Mouse (Mus musculus) kidney, adult 2 months (tissue): ENCODE results near the gene Olfr967. TPM values are rescaled to one million over a fixed set of nuclear protein-coding genes. Genes with fewer than 3 reads are reported as not detected.
"Not testable (repeated sequence)": the region's sequence is repeated elsewhere in the genome, so short reads cannot be mapped to it uniquely, and the experiment has no call there.

ENCODE experiments used
- DNase-seq: peaks from one replicate; pipeline ENCODE4 v3.0.0; 2021
- H3K27ac ChIP-seq: fragments of 200-500 bp; 2 replicates; pipeline ENCODE4 v1.5.1; 2012; ENCODE audit warnings: low read depth, low read length, control low read depth, inconsistent platforms; ENCODE audit not compliant: insufficient read depth
- H3K27me3 ChIP-seq: fragments of 200-500 bp; replicated peaks from 2 replicates; pipeline ENCODE4 v1.6.1; 2012; ENCODE audit warnings: mild to moderate bottlenecking, moderate library complexity, low read length, inconsistent platforms; ENCODE audit not compliant: control insufficient read depth, insufficient read depth
- H3K36me3 ChIP-seq: fragments of 200-500 bp; 2 replicates; pipeline ENCODE4 v1.6.1; 2012; ENCODE audit warnings: mild to moderate bottlenecking, moderate library complexity, low read length, inconsistent platforms; ENCODE audit not compliant: control insufficient read depth, insufficient read depth
- H3K4me1 ChIP-seq: fragments of 200-500 bp; 2 replicates; pipeline ENCODE4 v1.6.1; 2011; ENCODE audit warnings: low read length; ENCODE audit not compliant: control insufficient read depth, insufficient read depth
- H3K4me3 ChIP-seq: fragments of 200-500 bp; 2 replicates; pipeline ENCODE4 v1.5.1; 2011; ENCODE audit warnings: mild to moderate bottlenecking, low read depth, low read length, control low read depth; ENCODE audit not compliant: insufficient read depth
- CTCF ChIP-seq: fragments of 200-500 bp; conservative IDR thresholded peaks from 2 replicates; pipeline ENCODE4 v1.5.1; 2011; ENCODE audit warnings: low read depth, mild to moderate bottlenecking, control low read depth, low read length, moderate library complexity, mixed read lengths; ENCODE audit not compliant: insufficient read depth, insufficient read length
- POLR2A ChIP-seq: fragments of 200-500 bp; IDR thresholded peaks from one replicate; pipeline ENCODE4 v1.6.1; 2011; ENCODE audit warnings: low read depth, low read length, control low read depth
- WGBS: fragments of 180-500 bp; shearing (Covaris S2); methylation state at CpG from one replicate; pipeline ENCODE4 v1.1.7; 2018; 5-methylcytosine and 5-hydroxymethylcytosine counted together
- polyA plus RNA-seq: library from polyadenylated mRNA; depleted of rRNA; stranded (reverse); fragments of >200 nt; gene quantifications from 2 replicates; pipeline ENCODE4 v1.2.3, GENCODE M21; 2012; rRNA removed

The Olfr967 gene
- not detected in 2 replicates for polyA plus RNA-seq

GRCm38 (mm10) chr9:39745949-39746348 is at the start of gene Olfr967:
Olfr967 (plus strand) TSS chr9:39746249.
- no peaks in the 10 kb centered on the region for H3K4me1 ChIP-seq
- H3K36me3 ChIP-seq = no peaks in the 10 kb centered on the region
- TF ChIP-seq POLR2A = no peak
- no peak for TF ChIP-seq CTCF
- no peaks in the 10 kb centered on the region for H3K27me3 ChIP-seq
- no peak within 1 kb of the TSS for H3K4me3 ChIP-seq
- DNase-seq = no peak
- H3K27ac ChIP-seq = no peak within 1 kb of the TSS

- not testable (repeated sequence) for H3K27me3 ChIP-seq, H3K36me3 ChIP-seq, H3K4me1 ChIP-seq, H3K4me3 ChIP-seq, H3K27ac ChIP-seq, DNase-seq
- WGBS = 76% methylated on average over 8 of the region's 8 CpGs
Observed at GRCm38 (mm10) chr9:39701123-39701522, 44.9 kb upstream of the Olfr967 start.

- Histone ChIP-seq H3K4me3 (no peak within 1 kb of the TSS), H3K27me3 (no peaks in the 10 kb centered on the region), H3K36me3 (no peaks in the 10 kb centered on the region), H3K27ac (no peak within 1 kb of the TSS), H3K4me1 (no peaks in the 10 kb centered on the region)
- no peak for DNase-seq
- no peak for TF ChIP-seq POLR2A
- TF ChIP-seq CTCF = no peak
Observed at GRCm38 (mm10) chr9:39707017-39707416, 39.0 kb upstream of the Olfr967 start, which contains the start of gene Olfr149. Olfr149 (minus strand) TSS chr9:39707117.

- Histone ChIP-seq H3K36me3 (no peaks in the 10 kb centered on the region), H3K4me1 (no peaks in the 10 kb centered on the region), H3K4me3 (no peak overlapping the region), H3K27me3 (no peaks in the 10 kb centered on the region), H3K27ac (no peak overlapping the region)
- 32% methylated on average over 3 of the region's 3 CpGs for WGBS
- TF ChIP-seq POLR2A (no peak), CTCF (no peak)
- peak; percentile 19 for DNase-seq
Observed at GRCm38 (mm10) chr9:39708958-39709357, 37.1 kb upstream of the Olfr967 start.

GRCm38 (mm10) chr9:39711053-39711452 is 35.0 kb upstream of the Olfr967 start, which contains the start of gene Olfr965:
Olfr965 (plus strand) TSS chr9:39711353.
- Histone ChIP-seq H3K27ac (no peak within 1 kb of the TSS), H3K27me3 (no peaks in the 10 kb centered on the region), H3K36me3 (no peaks in the 10 kb centered on the region), H3K4me3 (no peak within 1 kb of the TSS), H3K4me1 (no peaks in the 10 kb centered on the region)
- no peak for DNase-seq
- TF ChIP-seq POLR2A (no peak), CTCF (no peak)

GRCm38 (mm10) chr9:39730678-39731077 is 15.4 kb upstream of the Olfr967 start, which contains the start of gene Olfr150:
Olfr150 (plus strand) TSS chr9:39730978.
- Histone ChIP-seq H3K4me3 (no peak within 1 kb of the TSS), H3K27me3 (no peaks in the 10 kb centered on the region), H3K4me1 (no peaks in the 10 kb centered on the region), H3K27ac (no peak within 1 kb of the TSS), H3K36me3 (no peaks in the 10 kb centered on the region)
- TF ChIP-seq POLR2A = no peak
- no peak for TF ChIP-seq CTCF
- no peak for DNase-seq

- WGBS = 81% methylated on average over 1 of the region's 1 CpGs
- no peaks in the 10 kb centered on the region for H3K4me1 ChIP-seq
- DNase-seq = no peak
- no peaks in the 10 kb centered on the region for H3K27me3 ChIP-seq
- no peaks in the 10 kb centered on the region for H3K36me3 ChIP-seq
- no peak for TF ChIP-seq CTCF
- no peak for TF ChIP-seq POLR2A
- no peak overlapping the region for H3K27ac ChIP-seq
- H3K4me3 ChIP-seq = no peak overlapping the region
Observed at GRCm38 (mm10) chr9:39740741-39741140, 5.3 kb upstream of the Olfr967 start.

- H3K27me3 ChIP-seq = no peaks in the 10 kb centered on the region
- 93% methylated on average over 1 of the region's 1 CpGs for WGBS
- H3K4me3 ChIP-seq = no peak overlapping the region
- DNase-seq = no peak
- no peaks in the 10 kb centered on the region for H3K36me3 ChIP-seq
- TF ChIP-seq CTCF (no peak), POLR2A (no peak)
- H3K4me1 ChIP-seq = no peaks in the 10 kb centered on the region
- H3K27ac ChIP-seq = no peak overlapping the region
Observed at GRCm38 (mm10) chr9:39746428-39746827, 379 bp downstream of the Olfr967 start.
